Mouse (Mus musculus) neural tube, embryonic 12.5 days (tissue): ENCODE measurements around the gene Gm11060. TPM values are rescaled to one million over a fixed set of nuclear protein-coding genes. Genes with fewer than 3 reads are reported as not detected.

Experiments used
- ATAC-seq: fragments of 200-750 bp; cut with Nextera tagmentation; 2 replicates; pipeline ENCODE4 v1.8.0; 2017; ENCODE audit warnings: low read depth, mild to moderate bottlenecking, moderate TSS enrichment, moderate library complexity; ENCODE audit not compliant: low FRiP score
- H3K27ac ChIP-seq: fragments of 300-500 bp; sonication (generic); 2 replicates; pipeline ENCODE4 v1.5.1; 2016
- H3K27me3 ChIP-seq: fragments of 300-500 bp; sonication (generic); replicated peaks from 2 replicates; pipeline ENCODE4 v1.6.1; 2016; ENCODE audit warnings: mild to moderate bottlenecking
- H3K36me3 ChIP-seq: fragments of 300-500 bp; sonication (generic); 2 replicates; pipeline ENCODE4 v1.6.1; 2016; ENCODE audit warnings: mild to moderate bottlenecking
- H3K4me1 ChIP-seq: fragments of 300-500 bp; sonication (generic); 2 replicates; pipeline ENCODE4 v1.6.1; 2016
- H3K4me2 ChIP-seq: fragments of 300-500 bp; sonication (generic); replicated peaks from 2 replicates; pipeline ENCODE4 v1.6.1; 2016; ENCODE audit warnings: mild to moderate bottlenecking
- H3K4me3 ChIP-seq: fragments of 300-500 bp; sonication (generic); 2 replicates; pipeline ENCODE4 v1.5.1; 2016
- H3K9ac ChIP-seq: fragments of 300-500 bp; sonication (generic); 2 replicates; pipeline ENCODE4 v1.6.1; 2016; ENCODE audit warnings: mild to moderate bottlenecking
- H3K9me3 ChIP-seq: fragments of 300-500 bp; sonication (generic); 2 replicates; pipeline ENCODE4 v1.6.1; 2016; ENCODE audit warnings: mild to moderate bottlenecking
- WGBS: fragments of 180-500 bp; shearing (Covaris S2); methylation state at CpG from one replicate; pipeline ENCODE4 v1.1.7; 2016; 5-methylcytosine and 5-hydroxymethylcytosine counted together
- polyA plus RNA-seq: library from polyadenylated mRNA; unstranded; fragments of >200 nt; fragmentation: Nextera tagmentation; extraction: Ambion mirVana; gene quantifications from 2 replicates; pipeline ENCODE4 v1.2.1, GENCODE M21; 2016

The Gm11060 gene
- polyA plus RNA-seq, 1 experiment from 2014 or later = not detected

GRCm38 (mm10) chr2:105088005-105088404, 3.8 kb upstream of the Gm11060 start:
- Histone ChIP-seq H3K27me3 (no peaks in the 10 kb centered on the region), H3K9ac (no peak overlapping the region), H3K4me2 (no peak overlapping the region), H3K9me3 (no peaks in the 10 kb centered on the region), H3K27ac (no peak overlapping the region), H3K4me3 (no peak overlapping the region), H3K36me3 (no peaks in the 10 kb centered on the region), H3K4me1 (peaks cover 27% of the 10 kb centered on the region)
- no peak for ATAC-seq
- 81% methylated on average over 3 of the region's 3 CpGs for WGBS

- no peaks in the 10 kb centered on the region for H3K9me3 ChIP-seq
- no peak overlapping the region for H3K9ac ChIP-seq
- no peak overlapping the region for H3K27ac ChIP-seq
- no peaks in the 10 kb centered on the region for H3K36me3 ChIP-seq
- WGBS = 27% methylated on average over 4 of the region's 4 CpGs
- no peaks in the 10 kb centered on the region for H3K27me3 ChIP-seq
- peaks cover 27% of the 10 kb centered on the region for H3K4me1 ChIP-seq
- H3K4me2 ChIP-seq = no peak overlapping the region
- peak; percentile 71; the same call in 1 of the 2 replicates for ATAC-seq
- no peak overlapping the region for H3K4me3 ChIP-seq
These were observed 2.7 kb upstream of the Gm11060 start for GRCm38 (mm10) chr2:105089083-105089482.

GRCm38 (mm10) chr2:105089581-105090508, 2.0 kb upstream of the Gm11060 start:
- Histone ChIP-seq H3K27ac (no peak overlapping the region), H3K4me1 (peaks cover 27% of the 10 kb centered on the region), H3K4me2 (no peak overlapping the region), H3K4me3 (no peak overlapping the region), H3K9ac (no peak overlapping the region), H3K27me3 (no peaks in the 10 kb centered on the region), H3K36me3 (no peaks in the 10 kb centered on the region), H3K9me3 (no peaks in the 10 kb centered on the region)
- ATAC-seq = peak; percentile 48
- WGBS = 36% methylated on average over 7 of the region's 7 CpGs

- Histone ChIP-seq H3K9ac (no peak overlapping the region), H3K27me3 (no peaks in the 10 kb centered on the region), H3K4me2 (no peak overlapping the region), H3K4me3 (no peak overlapping the region), H3K4me1 (peaks cover 27% of the 10 kb centered on the region), H3K36me3 (no peaks in the 10 kb centered on the region), H3K9me3 (no peaks in the 10 kb centered on the region), H3K27ac (no peak overlapping the region)
- no peak for ATAC-seq
- WGBS = 86% methylated on average over 5 of the region's 5 CpGs
These were observed 827 bp upstream of the Gm11060 start for GRCm38 (mm10) chr2:105090991-105091390.

- Histone ChIP-seq H3K27me3 (0 out of 2 replicates have a peak, but pooled peaks cover 3% of the 10 kb centered on the region), H3K36me3 (no peaks in the 10 kb centered on the region), H3K27ac (no peak overlapping the region), H3K4me2 (no peak overlapping the region), H3K4me3 (no peak overlapping the region), H3K4me1 (no peaks in the 10 kb centered on the region), H3K9me3 (no peaks in the 10 kb centered on the region), H3K9ac (no peak overlapping the region)
- ATAC-seq = no peak
- WGBS = 65% methylated on average over 22 of the region's 22 CpGs
These were observed 5.6 kb downstream of the Gm11060 start for GRCm38 (mm10) chr2:105097294-105097953.

- H3K27ac ChIP-seq = no peak overlapping the region
- H3K27me3 ChIP-seq = 0 out of 2 replicates have a peak, but pooled peaks cover 3% of the 10 kb centered on the region
- no peaks in the 10 kb centered on the region for H3K9me3 ChIP-seq
- no peak overlapping the region for H3K9ac ChIP-seq
- no peak overlapping the region for H3K4me3 ChIP-seq
- no peak for ATAC-seq
- no peaks in the 10 kb centered on the region for H3K36me3 ChIP-seq
- WGBS = 64% methylated on average over 7 of the region's 7 CpGs
- no peaks in the 10 kb centered on the region for H3K4me1 ChIP-seq
- no peak overlapping the region for H3K4me2 ChIP-seq
These were observed 7.6 kb downstream of the Gm11060 start for GRCm38 (mm10) chr2:105099410-105099809.

- Histone ChIP-seq H3K4me2 (no peak overlapping the region), H3K27me3 (0 out of 2 replicates have a peak, but pooled peaks cover 3% of the 10 kb centered on the region), H3K27ac (no peak overlapping the region), H3K36me3 (no peaks in the 10 kb centered on the region), H3K9ac (no peak overlapping the region), H3K4me1 (no peaks in the 10 kb centered on the region), H3K9me3 (no peaks in the 10 kb centered on the region), H3K4me3 (no peak overlapping the region)
- 76% methylated on average over 7 of the region's 7 CpGs for WGBS
- no peak for ATAC-seq
These were observed 8.7 kb downstream of the Gm11060 start for GRCm38 (mm10) chr2:105100541-105100940.

GRCm38 (mm10) chr2:105108703-105109158, 16.9 kb downstream of the Gm11060 start:
- no peaks in the 10 kb centered on the region for H3K9me3 ChIP-seq
- H3K4me3 ChIP-seq = no peak overlapping the region
- H3K4me2 ChIP-seq = no peak overlapping the region
- H3K27ac ChIP-seq = no peak overlapping the region
- H3K27me3 ChIP-seq = peaks cover 14% of the 10 kb centered on the region; the same call in 1 of the 2 replicates
- no peaks in the 10 kb centered on the region for H3K36me3 ChIP-seq
- 7% methylated on average over 6 of the region's 6 CpGs for whole genome bisulfite sequencing
- no peak overlapping the region for H3K9ac ChIP-seq
- H3K4me1 ChIP-seq = 0 out of 2 replicates have a peak, but pooled peaks cover 2% of the 10 kb centered on the region
- peak; percentile 91 for ATAC-seq

- H3K36me3 ChIP-seq = no peaks in the 10 kb centered on the region
- H3K27ac ChIP-seq = no peak overlapping the region
- 15% methylated on average over 9 of the region's 9 CpGs for WGBS
- no peak overlapping the region for H3K4me3 ChIP-seq
- peak; percentile 41; the same call in 1 of the 2 replicates for ATAC-seq
- peaks cover 47% of the 10 kb centered on the region for H3K27me3 ChIP-seq
- H3K9me3 ChIP-seq = no peaks in the 10 kb centered on the region
- 0 out of 2 replicates have a peak, but pooled peaks cover 6% of the 10 kb centered on the region for H3K4me1 ChIP-seq
- H3K4me2 ChIP-seq = no peak overlapping the region
- no peak overlapping the region for H3K9ac ChIP-seq
These were observed 22.3 kb downstream of the Gm11060 start for GRCm38 (mm10) chr2:105114074-105114473.

GRCm38 (mm10) chr2:105117669-105118068, 25.9 kb downstream of the Gm11060 start:
- H3K4me2 ChIP-seq = no peak overlapping the region
- ATAC-seq = no peak
- WGBS = 65% methylated on average over 8 of the region's 8 CpGs
- no peak overlapping the region for H3K4me3 ChIP-seq
- H3K9ac ChIP-seq = no peak overlapping the region
- H3K27ac ChIP-seq = no peak overlapping the region
- H3K4me1 ChIP-seq = peaks cover 9% of the 10 kb centered on the region
- H3K9me3 ChIP-seq = no peaks in the 10 kb centered on the region
- peaks cover 75% of the 10 kb centered on the region for H3K27me3 ChIP-seq
- no peaks in the 10 kb centered on the region for H3K36me3 ChIP-seq

- Histone ChIP-seq H3K4me2 (no peak overlapping the region), H3K27ac (no peak overlapping the region), H3K36me3 (no peaks in the 10 kb centered on the region), H3K4me1 (peaks cover 26% of the 10 kb centered on the region), H3K9me3 (no peaks in the 10 kb centered on the region), H3K27me3 (peaks cover 93% of the 10 kb centered on the region), H3K9ac (no peak overlapping the region), H3K4me3 (no peak overlapping the region)
- under 1% methylated on average over 8 of the region's 8 CpGs for WGBS
- ATAC-seq = peak; percentile 49
These were observed 30.4 kb downstream of the Gm11060 start for GRCm38 (mm10) chr2:105122216-105122615.

GRCm38 (mm10) chr2:105122886-105123285, 31.1 kb downstream of the Gm11060 start:
- H3K4me1 ChIP-seq = peaks cover 30% of the 10 kb centered on the region
- no peaks in the 10 kb centered on the region for H3K36me3 ChIP-seq
- peaks cover 94% of the 10 kb centered on the region for H3K27me3 ChIP-seq
- no peaks in the 10 kb centered on the region for H3K9me3 ChIP-seq
- peak overlapping the region; percentile 47 for H3K4me2 ChIP-seq
- H3K4me3 ChIP-seq = peak overlapping the region; percentile 15
- H3K9ac ChIP-seq = no peak overlapping the region
- under 1% methylated on average over 27 of the region's 27 CpGs for WGBS
- no peak for ATAC-seq
- H3K27ac ChIP-seq = no peak overlapping the region
